Mouse (Mus musculus): Measurements from ENCODE around the gene Serpinb9b. TPM values are rescaled to one million over a fixed set of nuclear protein-coding genes. Genes with fewer than 3 reads are reported as not detected.

Gene Serpinb9b
- total RNA-seq, 1 experiment = 12.3 TPM

- Histone ChIP-seq H3K9me3 (ENCODE audit: control insufficient read depth, insufficient read depth, low read depth, low read length) (no peaks in the 10 kb centered on the region), H3K36me3 (ENCODE audit: control insufficient read depth, insufficient read depth, low read length, poor library complexity, severe bottlenecking) (no peaks in the 10 kb centered on the region), H3K9ac (ENCODE audit: insufficient read depth, low read depth, low read length, poor library complexity, severe bottlenecking) (no peak overlapping the region), H3K4me1 (ENCODE audit: control insufficient read depth in 2 of 2, insufficient read depth in 2 of 2, low read length in 2 of 2, poor library complexity in 1 of 2) (peaks cover 3 to 7% of the 10 kb centered on the region in 2 experiments; a peak in 3 of 4 replicates), H3K4me3 (ENCODE audit: insufficient read depth in 1 of 2, low read depth in 1 of 2, low read length in 2 of 2, poor library complexity in 1 of 2, severe bottlenecking in 1 of 2) (peak overlapping the region in 1 of 2 experiments; percentile 37; a peak in 1 of 4 replicates), H3K27ac (ENCODE audit: insufficient read depth, low read depth, low read length, poor library complexity, severe bottlenecking) (no peak overlapping the region)
- TF ChIP-seq MAFK (IDR thresholded peaks at IDR 0.05; ENCODE audit: insufficient read depth, low read depth, low read length) = no peak
- no peak for TF ChIP-seq HCFC1 (IDR thresholded peaks at IDR 0.05; ENCODE audit: borderline replicate concordance, insufficient read depth, low read length)
- TF ChIP-seq CHD2 (IDR thresholded peaks at IDR 0.05; ENCODE audit: low read depth, low read length) = no peak
- no peak for TF ChIP-seq ZNF384 (IDR thresholded peaks at IDR 0.05; ENCODE audit: low read depth, low read length)
- TF ChIP-seq ZC3H11A (IDR thresholded peaks at IDR 0.05; ENCODE audit: borderline replicate concordance, low read depth, low read length) = no peak
- DNase-seq (ENCODE audit: low read depth, low spot score) = peak; percentile 74
- in situ Hi-C loops (cut with MboI; ENCODE audit: low sequenced_read_pairs in 2 of 2, unreplicated experiment in 2 of 2) = no loop called here
These were observed 22.7 kb upstream of the Serpinb9b start for GRCm38 (mm10) chr13:33004414-33005105.

DNA sequence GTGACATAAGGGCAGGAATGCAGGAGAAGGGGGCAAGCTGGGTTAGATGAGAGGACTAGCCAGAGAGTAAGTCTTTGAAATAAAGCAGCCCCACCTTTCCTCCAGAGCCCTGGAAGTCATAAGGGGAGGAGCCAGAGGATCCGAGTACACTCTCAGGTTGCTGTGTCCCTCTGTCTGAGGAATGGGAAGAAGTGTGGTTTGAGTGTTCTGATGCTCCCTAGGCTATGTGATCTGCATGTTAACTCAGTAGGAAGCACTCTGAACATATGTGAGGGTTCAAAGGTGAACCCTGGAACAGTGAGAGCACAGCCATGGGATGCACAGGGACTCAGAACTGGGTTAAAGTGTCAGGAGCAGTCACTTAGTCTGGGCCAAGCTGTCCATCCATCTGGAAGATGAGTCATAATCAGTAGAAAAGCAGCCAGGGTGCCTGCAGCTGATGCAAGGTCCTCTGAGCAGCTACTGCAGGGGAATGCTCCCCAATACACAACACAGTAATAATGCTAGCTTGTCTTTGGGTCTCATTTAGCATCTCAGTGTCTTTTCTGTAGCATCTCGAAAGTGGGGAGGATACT lies 21.6 kb upstream of the Serpinb9b start:
- H3K4me3 ChIP-seq (ENCODE audit: insufficient read depth in 1 of 2, low read depth in 1 of 2, low read length in 2 of 2, poor library complexity in 1 of 2, severe bottlenecking in 1 of 2) = no peak overlapping the region
- DNase-seq (ENCODE audit: low read depth, low spot score) = no peak
- H3K9ac ChIP-seq (ENCODE audit: insufficient read depth, low read depth, low read length, poor library complexity, severe bottlenecking) = no peak overlapping the region
- TF ChIP-seq HCFC1 (IDR thresholded peaks at IDR 0.05; ENCODE audit: borderline replicate concordance, insufficient read depth, low read length) = no peak
- no peak for TF ChIP-seq CHD2 (IDR thresholded peaks at IDR 0.05; ENCODE audit: low read depth, low read length)
- no peaks in the 10 kb centered on the region for H3K36me3 ChIP-seq (ENCODE audit: control insufficient read depth, insufficient read depth, low read length, poor library complexity, severe bottlenecking)
- H3K9me3 ChIP-seq (ENCODE audit: control insufficient read depth, insufficient read depth, low read depth, low read length) = no peaks in the 10 kb centered on the region
- H3K4me1 ChIP-seq (ENCODE audit: control insufficient read depth in 2 of 2, insufficient read depth in 2 of 2, low read length in 2 of 2, poor library complexity in 1 of 2) = peaks cover 3 to 7% of the 10 kb centered on the region in 2 experiments; a peak in 3 of 4 replicates
- in situ Hi-C loops (cut with MboI; ENCODE audit: low sequenced_read_pairs in 2 of 2, unreplicated experiment in 2 of 2) = no loop called here
- no peak overlapping the region for H3K27ac ChIP-seq (ENCODE audit: insufficient read depth, low read depth, low read length, poor library complexity, severe bottlenecking)

DNA sequence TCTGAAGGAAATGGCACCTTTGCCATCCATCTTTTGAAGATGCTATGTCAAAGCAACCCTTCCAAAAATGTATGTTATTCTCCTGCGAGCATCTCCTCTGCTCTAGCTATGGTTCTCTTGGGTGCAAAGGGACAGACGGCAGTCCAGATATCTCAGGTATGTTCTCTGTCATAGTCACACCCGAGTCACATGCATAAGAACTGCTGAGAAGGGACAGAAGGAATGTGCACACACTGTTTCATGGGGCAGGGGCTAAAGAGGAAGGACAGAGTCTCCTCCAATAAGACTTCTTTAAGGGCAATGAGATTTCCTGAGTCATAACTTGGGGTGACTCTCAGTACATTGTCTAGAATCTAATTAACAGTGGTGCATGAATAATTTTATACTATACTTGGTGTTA lies 20.7 kb upstream of the Serpinb9b start:
- Histone ChIP-seq H3K4me1 (ENCODE audit: control insufficient read depth in 2 of 2, insufficient read depth in 2 of 2, low read length in 2 of 2, poor library complexity in 1 of 2) (peaks cover 3 to 7% of the 10 kb centered on the region in 2 experiments; a peak in 3 of 4 replicates), H3K9ac (ENCODE audit: insufficient read depth, low read depth, low read length, poor library complexity, severe bottlenecking) (no peak overlapping the region), H3K4me3 (ENCODE audit: insufficient read depth in 1 of 2, low read depth in 1 of 2, low read length in 2 of 2, poor library complexity in 1 of 2, severe bottlenecking in 1 of 2) (no peak overlapping the region), H3K9me3 (ENCODE audit: control insufficient read depth, insufficient read depth, low read depth, low read length) (no peaks in the 10 kb centered on the region), H3K36me3 (ENCODE audit: control insufficient read depth, insufficient read depth, low read length, poor library complexity, severe bottlenecking) (no peaks in the 10 kb centered on the region), H3K27ac (ENCODE audit: insufficient read depth, low read depth, low read length, poor library complexity, severe bottlenecking) (no peak overlapping the region)
- no peak for TF ChIP-seq CHD2 (IDR thresholded peaks at IDR 0.05; ENCODE audit: low read depth, low read length)
- no peak for TF ChIP-seq HCFC1 (IDR thresholded peaks at IDR 0.05; ENCODE audit: borderline replicate concordance, insufficient read depth, low read length)
- TF ChIP-seq ZNF384 (IDR thresholded peaks at IDR 0.05; ENCODE audit: low read depth, low read length) = no peak
- TF ChIP-seq ZC3H11A (IDR thresholded peaks at IDR 0.05; ENCODE audit: borderline replicate concordance, low read depth, low read length) = no peak
- TF ChIP-seq MAFK (IDR thresholded peaks at IDR 0.05; ENCODE audit: insufficient read depth, low read depth, low read length) = no peak
- DNase-seq (ENCODE audit: low read depth, low spot score) = no peak
- in situ Hi-C loops (cut with MboI; ENCODE audit: low sequenced_read_pairs in 2 of 2, unreplicated experiment in 2 of 2) = no loop called here

DNA sequence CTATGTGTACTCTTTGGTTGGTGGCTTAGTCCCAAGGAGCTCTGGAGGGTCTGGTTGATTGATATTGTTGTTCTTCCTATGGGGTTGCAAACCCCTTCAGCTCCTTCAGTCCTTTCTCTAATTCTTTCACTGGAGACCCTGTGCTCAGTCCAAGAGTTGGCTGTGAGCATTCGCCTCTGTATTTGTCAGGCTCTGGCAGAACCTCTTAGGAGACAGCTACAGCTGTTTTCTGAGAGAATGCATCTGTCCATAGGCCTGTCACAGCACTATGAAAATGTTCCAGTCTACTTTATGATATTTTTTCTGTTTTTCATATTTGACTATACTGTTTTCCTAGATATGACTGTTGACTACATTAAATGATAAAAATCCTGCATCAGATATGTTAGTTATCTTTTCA lies 14.8 kb upstream of the Serpinb9b start:
- Histone ChIP-seq H3K9me3 (ENCODE audit: control insufficient read depth, insufficient read depth, low read depth, low read length) (no peaks in the 10 kb centered on the region), H3K36me3 (ENCODE audit: control insufficient read depth, insufficient read depth, low read length, poor library complexity, severe bottlenecking) (no peaks in the 10 kb centered on the region), H3K4me1 (ENCODE audit: control insufficient read depth in 2 of 2, insufficient read depth in 2 of 2, low read length in 2 of 2, poor library complexity in 1 of 2) (no peaks in the 10 kb centered on the region), H3K27ac (ENCODE audit: insufficient read depth, low read depth, low read length, poor library complexity, severe bottlenecking) (no peak overlapping the region), H3K9ac (ENCODE audit: insufficient read depth, low read depth, low read length, poor library complexity, severe bottlenecking) (no peak overlapping the region), H3K4me3 (ENCODE audit: insufficient read depth in 1 of 2, low read depth in 1 of 2, low read length in 2 of 2, poor library complexity in 1 of 2, severe bottlenecking in 1 of 2) (no peak overlapping the region)
- DNase-seq (ENCODE audit: low read depth, low spot score) = no peak
- no peak for TF ChIP-seq CHD2 (IDR thresholded peaks at IDR 0.05; ENCODE audit: low read depth, low read length)
- TF ChIP-seq ZC3H11A (IDR thresholded peaks at IDR 0.05; ENCODE audit: borderline replicate concordance, low read depth, low read length) = no peak
- no peak for TF ChIP-seq HCFC1 (IDR thresholded peaks at IDR 0.05; ENCODE audit: borderline replicate concordance, insufficient read depth, low read length)
- no peak for TF ChIP-seq ZNF384 (IDR thresholded peaks at IDR 0.05; ENCODE audit: low read depth, low read length)
- no peak for TF ChIP-seq MAFK (IDR thresholded peaks at IDR 0.05; ENCODE audit: insufficient read depth, low read depth, low read length)
- in situ Hi-C loops (cut with MboI; ENCODE audit: low sequenced_read_pairs in 2 of 2, unreplicated experiment in 2 of 2) = no loop called here
